Mouse (Mus musculus) ES-E14 (cell line): Measurements from ENCODE around the gene Lypd6.

Experiments used
- HCFC1 ChIP-seq: IDR thresholded peaks from 2 replicates; pipeline ENCODE4 v1.6.1; 2012; ENCODE audit warnings: low read length, inconsistent platforms, borderline replicate concordance; ENCODE audit not compliant: insufficient read depth
- ZC3H11A ChIP-seq: IDR thresholded peaks from 2 replicates; pipeline ENCODE4 v1.6.1; 2012; ENCODE audit warnings: low read depth, mild to moderate bottlenecking, inconsistent platforms, low read length, borderline replicate concordance

- TF ChIP-seq HCFC1 (no peak), ZC3H11A (no peak)
Measured at GRCm38 (mm10) chr2:50053893-50054292, 12.3 kb upstream of the Lypd6 start.
